Mouse (Mus musculus) central nervous system, embryonic 18 days (tissue): ENCODE measurements around the gene Lman2. TPM values are rescaled to one million over a fixed set of nuclear protein-coding genes. Genes with fewer than 3 reads are reported as not detected.

Experiments
- polyA plus RNA-seq: library from polyadenylated mRNA; depleted of rRNA; stranded (reverse); fragments of >200 nt; gene quantifications from 2 replicates; pipeline ENCODE4 v1.2.3, GENCODE M21; 2012; rRNA removed

Lman2 gene
- polyA plus RNA-seq: 47.5 and 48.6 TPM in 2 replicates

GRCm38 (mm10) chr13:55362453-55363060 is at the start of gene Lman2:
TSS of gene Lman2 (minus strand) at chr13:55362783.

GRCm38 (mm10) chr13:55398088-55398487 is 35.5 kb upstream of the Lman2 start, which contains the start of gene Slc34a1:
TSS of gene Slc34a1 (plus strand) at chr13:55398187.

GRCm38 (mm10) chr13:55369531-55370114 is 7.0 kb upstream of the Lman2 start, which contains the start of gene Rgs14:
TSS of gene Rgs14 (plus strand) at chr13:55369732.

GRCm38 (mm10) chr13:55329683-55330566 is 32.7 kb downstream of the Lman2 start, which contains the start of gene Mxd3:
TSS of gene Mxd3 (minus strand) at chr13:55329823.

GRCm38 (mm10) chr13:55321434-55322129 is 41.0 kb downstream of the Lman2 start, which contains the start of gene Rab24:
TSS of gene Rab24 (minus strand) at chr13:55321946.

GRCm38 (mm10) chr13:55319931-55320533 is 42.6 kb downstream of the Lman2 start, which contains the start of gene Prelid1:
TSS of gene Prelid1 (plus strand) at chr13:55320500.

Other genes with a start within 250 kb of the Lman2 start
- not detected in 2 replicates for gene Gm17617, start 229.2 kb downstream of the Lman2 start, polyA plus RNA-seq
- gene Fgfr4, start 210.1 kb downstream of the Lman2 start, polyA plus RNA-seq: 1.5 TPM in 2 replicates
- 36.5 and 38.0 TPM in 2 replicates for gene Nsd1, start 153.0 kb downstream of the Lman2 start, polyA plus RNA-seq
- gene Prelid1, start 42.3 kb downstream of the Lman2 start, polyA plus RNA-seq: 238 and 239 TPM in 2 replicates
- gene Rab24, start 40.8 kb downstream of the Lman2 start, polyA plus RNA-seq: 146 and 152 TPM in 2 replicates
- gene Mxd3, start 33.0 kb downstream of the Lman2 start, polyA plus RNA-seq: 15.4 and 18.9 TPM in 2 replicates
- 2.0 and 2.5 TPM in 2 replicates for gene Rgs14, start 6.9 kb upstream of the Lman2 start, polyA plus RNA-seq
- gene Slc34a1, start 35.4 kb upstream of the Lman2 start, polyA plus RNA-seq: 0.13 TPM in 1 of 2 replicates, not detected in the other
- 1.2 and 1.4 TPM in 2 replicates for gene Pfn3, start 52.4 kb upstream of the Lman2 start, polyA plus RNA-seq
- 0.14 and 0.16 TPM in 2 replicates for gene F12, start 64.0 kb upstream of the Lman2 start, polyA plus RNA-seq
- 75.3 and 78.3 TPM in 2 replicates for gene Grk6, start 82.3 kb upstream of the Lman2 start, polyA plus RNA-seq
- 67.4 and 83.4 TPM in 2 replicates for gene Prr7, start 101.5 kb upstream of the Lman2 start, polyA plus RNA-seq
- 586 and 690 TPM in 2 replicates for gene Dbn1, start 125.3 kb upstream of the Lman2 start, polyA plus RNA-seq
- gene Pdlim7, start 150.9 kb upstream of the Lman2 start, polyA plus RNA-seq: 105 and 118 TPM in 2 replicates
- gene Dok3, start 166.5 kb upstream of the Lman2 start, polyA plus RNA-seq: 13.9 and 15.9 TPM in 2 replicates
- gene Ddx41, start 173.9 kb upstream of the Lman2 start, polyA plus RNA-seq: 90.3 and 94.8 TPM in 2 replicates
- gene Fam193b, start 208.3 kb upstream of the Lman2 start, polyA plus RNA-seq: 137 and 144 TPM in 2 replicates
- 133 and 139 TPM in 2 replicates for gene Tmed9, start 210.9 kb upstream of the Lman2 start, polyA plus RNA-seq
- 48.9 and 49.4 TPM in 2 replicates for gene B4galt7, start 237.1 kb upstream of the Lman2 start, polyA plus RNA-seq